Mouse (Mus musculus) heart, adult 2 months (tissue): ENCODE measurements around the gene Nhlrc2.

Experiments
- CTCF ChIP-seq: fragments of 200-600 bp; IDR thresholded peaks from 2 replicates; pipeline ENCODE4 v1.8.1; 2022; ENCODE audit warnings: antibody characterized with exemption, mild to moderate bottlenecking, moderate library complexity
- EP300 ChIP-seq: fragments of 200-500 bp; IDR thresholded peaks from 2 replicates; pipeline ENCODE4 v1.6.1; 2011; ENCODE audit warnings: low read depth, low read length, control low read depth; ENCODE audit not compliant: insufficient read depth
- POLR2A ChIP-seq: fragments of 200-500 bp; IDR thresholded peaks from 2 replicates; pipeline ENCODE4 v1.6.1; 2011; ENCODE audit warnings: mild to moderate bottlenecking, low read depth, low read length, control low read depth; ENCODE audit not compliant: insufficient read depth

- TF ChIP-seq EP300 (no peak), POLR2A (no peak), CTCF (no peak)
These were observed 40.9 kb downstream of the Nhlrc2 start for GRCm38 (mm10) chr19:56589008-56589407.
